In genomic region chr11:81153161-81153840, GRCm38 (mm10) we compare ENCODE assay signal across 8 mouse cellular contexts.
A peak's percentile ranks its signal among the peaks of the same experiment; 100 is the strongest.
DNase-seq lines count a peak whose midpoint lies in the region; ATAC-seq and TF ChIP-seq lines count a peak whose summit lies in the region.

No protein-coding gene starts in this region.

- in situ Hi-C loops in ES-E14 (cut with MboI; ENCODE audit: low sequenced_read_pairs in 2 of 2, unreplicated experiment in 2 of 2): no loop called here

- DNase-seq in ES-E14 (ENCODE audit: low read depth, low spot score): no peak
- DNase-seq in adrenal gland, postnatal 25 days: peak; percentile 29
- peak; percentile 5 to 6 for DNase-seq in heart, postnatal 36 days
- peak; percentile 58 for DNase-seq in left cerebral cortex, adult 11 months (ENCODE audit: low spot score)
- peak; percentile 90 for DNase-seq in midbrain, embryonic 14.5 days
- DNase-seq in urinary bladder, postnatal 14 days (ENCODE audit: low spot score): peak; percentile 7

- H3K36me3 ChIP-seq in ES-E14 (ENCODE audit: control insufficient read depth, insufficient read depth, low read length, poor library complexity, severe bottlenecking): no peaks in the 10 kb centered on the region
- H3K36me3 ChIP-seq in embryonic facial prominence, embryonic 13.5 days: no peaks in the 10 kb centered on the region
- no peaks in the 10 kb centered on the region for H3K36me3 ChIP-seq in midbrain, embryonic 14.5 days (ENCODE audit: control insufficient read depth, insufficient read depth, low read length)

- ATAC-seq in embryonic facial prominence, embryonic 13.5 days (ENCODE audit: insufficient number of reproducible peaks, insufficient read depth, low FRiP score, low TSS enrichment, low read depth): 0 out of 2 replicates have a peak, but pooled peaks have one; percentile 17
- ATAC-seq in midbrain, embryonic 14.5 days (ENCODE audit: low FRiP score, low TSS enrichment): peak; percentile 83
- no peak for ATAC-seq in megakaryocyte, adult 5-6 weeks (ENCODE audit: poor library complexity, severe bottlenecking)

- H3K27ac ChIP-seq in ES-E14 (ENCODE audit: insufficient read depth, low read depth, low read length, poor library complexity, severe bottlenecking): no peak overlapping the region
- no peak overlapping the region for H3K27ac ChIP-seq in embryonic facial prominence, embryonic 13.5 days
- peak overlapping the region; percentile 78 for H3K27ac ChIP-seq in midbrain, embryonic 14.5 days (replicated peaks; ENCODE audit: low read depth, low read length)

- H3K4me3 ChIP-seq in ES-E14 (ENCODE audit: insufficient read depth in 1 of 2, low read depth in 1 of 2, low read length in 2 of 2, poor library complexity in 1 of 2, severe bottlenecking in 1 of 2): peak overlapping the region; percentile 76 to 94
- peak overlapping the region; percentile 51 for H3K4me3 ChIP-seq in embryonic facial prominence, embryonic 13.5 days
- H3K4me3 ChIP-seq in midbrain, embryonic 14.5 days (replicated peaks; ENCODE audit: low read depth, low read length): peak overlapping the region; percentile 64

- H3K4me2 ChIP-seq in embryonic facial prominence, embryonic 13.5 days: peak overlapping the region; percentile 98
- peak overlapping the region; percentile 98 for H3K4me2 ChIP-seq in midbrain, embryonic 14.5 days (ENCODE audit: low read length)

- WGBS in embryonic facial prominence, embryonic 13.5 days: under 1% methylated on average over 57 of the region's 57 CpGs
- WGBS in midbrain, embryonic 14.5 days: under 1% methylated on average over 57 of the region's 57 CpGs

- H3K9me3 ChIP-seq in ES-E14 (ENCODE audit: control insufficient read depth, insufficient read depth, low read depth, low read length): no peaks in the 10 kb centered on the region
- no peaks in the 10 kb centered on the region for H3K9me3 ChIP-seq in embryonic facial prominence, embryonic 13.5 days
- H3K9me3 ChIP-seq in midbrain, embryonic 14.5 days (ENCODE audit: control insufficient read depth, low read length): no peaks in the 10 kb centered on the region

- peaks cover 4 to 6% of the 10 kb centered on the region in 2 experiments; a peak in 2 of 4 replicates for H3K4me1 ChIP-seq in ES-E14 (ENCODE audit: control insufficient read depth in 2 of 2, insufficient read depth in 2 of 2, low read length in 2 of 2, poor library complexity in 1 of 2)
- peaks cover 27% of the 10 kb centered on the region for H3K4me1 ChIP-seq in embryonic facial prominence, embryonic 13.5 days
- peaks cover 9% of the 10 kb centered on the region for H3K4me1 ChIP-seq in midbrain, embryonic 14.5 days (ENCODE audit: control insufficient read depth, insufficient read depth, low read length)

- intact Hi-C loops in heart, postnatal 36 days (cut with DNase I): no loop called here

- H3K27me3 ChIP-seq in embryonic facial prominence, embryonic 13.5 days: peaks cover 81% of the 10 kb centered on the region
- H3K27me3 ChIP-seq in midbrain, embryonic 14.5 days (ENCODE audit: control insufficient read depth, insufficient read depth, low read length): peaks cover 11% of the 10 kb centered on the region; the same call in 1 of the 2 replicates

- no peak overlapping the region; the same call in 1 of the 2 replicates for H3K9ac ChIP-seq in ES-E14 (ENCODE audit: insufficient read depth, low read depth, low read length, poor library complexity, severe bottlenecking)
- H3K9ac ChIP-seq in embryonic facial prominence, embryonic 13.5 days: peak overlapping the region; percentile 59; the same call in 1 of the 2 replicates
- H3K9ac ChIP-seq in midbrain, embryonic 14.5 days (replicated peaks; ENCODE audit: low read length): peak overlapping the region; percentile 70

TF ChIP-seq in ES-E14, 5 proteins besides CTCF, POLR2A, EP300 and RAD21:
- TF ChIP-seq ZC3H11A (IDR thresholded peaks at IDR 0.05; ENCODE audit: borderline replicate concordance, low read depth, low read length): no peak
- TF ChIP-seq ZNF384 (IDR thresholded peaks at IDR 0.05; ENCODE audit: low read depth, low read length): no peak
- no peak for TF ChIP-seq HCFC1 (IDR thresholded peaks at IDR 0.05; ENCODE audit: borderline replicate concordance, insufficient read depth, low read length)
- TF ChIP-seq CHD2 (IDR thresholded peaks at IDR 0.05; ENCODE audit: low read depth, low read length): no peak
- TF ChIP-seq MAFK (IDR thresholded peaks at IDR 0.05; ENCODE audit: insufficient read depth, low read depth, low read length): no peak
